Mouse (Mus musculus) embryo, embryonic 10 days (tissue): ENCODE data around the gene Pfas.
A peak's percentile ranks its signal among the peaks of the same experiment; 100 is the strongest.
"Not testable (repeated sequence)": the region's sequence is repeated elsewhere in the genome, so short reads cannot be mapped to it uniquely, and the experiment has no call there.

Experiments
- DNase-seq: peaks from one replicate; pipeline ENCODE4 v3.0.0-alpha.2; 2015; ENCODE audit warnings: low spot score

The Pfas gene

GRCm38 (mm10) chr11:69015644-69016441 lies 7.6 kb upstream of the Pfas start, which contains the start of gene Ctc1:
Gene Ctc1, plus strand, starts transcription at chr11:69015911.
- DNase-seq: peak; percentile 98

DNA sequence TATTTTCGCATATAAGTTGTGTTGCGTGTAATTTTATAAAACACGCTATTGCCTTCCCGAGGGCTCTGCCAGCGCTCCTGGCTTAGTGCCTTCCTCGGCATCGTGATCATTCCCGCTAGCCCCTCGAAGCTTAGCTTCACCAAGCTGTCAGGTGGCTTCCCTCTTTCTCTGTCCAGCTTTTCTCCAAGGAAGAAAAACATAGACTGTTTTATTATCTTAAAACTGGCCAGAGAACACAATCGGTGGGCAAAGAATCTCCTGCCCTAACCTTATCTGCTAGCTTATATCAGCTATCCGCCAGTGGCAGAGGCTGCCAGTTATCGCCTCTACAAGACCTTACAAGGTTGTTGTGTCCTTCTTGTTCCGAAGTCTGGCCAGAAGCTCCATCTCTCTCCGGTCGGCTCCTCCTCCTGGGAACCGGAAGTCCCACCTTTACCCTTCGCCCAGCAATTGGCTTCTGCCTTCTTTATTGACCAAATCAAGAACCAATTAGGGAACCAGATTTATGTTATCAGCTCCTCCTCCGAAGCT lies 3.9 kb upstream of the Pfas start:
- peak; percentile 93 for DNase-seq

GRCm38 (mm10) chr11:69011445-69011844 lies 3.2 kb upstream of the Pfas start:
- DNase-seq: not testable (repeated sequence)

DNA sequence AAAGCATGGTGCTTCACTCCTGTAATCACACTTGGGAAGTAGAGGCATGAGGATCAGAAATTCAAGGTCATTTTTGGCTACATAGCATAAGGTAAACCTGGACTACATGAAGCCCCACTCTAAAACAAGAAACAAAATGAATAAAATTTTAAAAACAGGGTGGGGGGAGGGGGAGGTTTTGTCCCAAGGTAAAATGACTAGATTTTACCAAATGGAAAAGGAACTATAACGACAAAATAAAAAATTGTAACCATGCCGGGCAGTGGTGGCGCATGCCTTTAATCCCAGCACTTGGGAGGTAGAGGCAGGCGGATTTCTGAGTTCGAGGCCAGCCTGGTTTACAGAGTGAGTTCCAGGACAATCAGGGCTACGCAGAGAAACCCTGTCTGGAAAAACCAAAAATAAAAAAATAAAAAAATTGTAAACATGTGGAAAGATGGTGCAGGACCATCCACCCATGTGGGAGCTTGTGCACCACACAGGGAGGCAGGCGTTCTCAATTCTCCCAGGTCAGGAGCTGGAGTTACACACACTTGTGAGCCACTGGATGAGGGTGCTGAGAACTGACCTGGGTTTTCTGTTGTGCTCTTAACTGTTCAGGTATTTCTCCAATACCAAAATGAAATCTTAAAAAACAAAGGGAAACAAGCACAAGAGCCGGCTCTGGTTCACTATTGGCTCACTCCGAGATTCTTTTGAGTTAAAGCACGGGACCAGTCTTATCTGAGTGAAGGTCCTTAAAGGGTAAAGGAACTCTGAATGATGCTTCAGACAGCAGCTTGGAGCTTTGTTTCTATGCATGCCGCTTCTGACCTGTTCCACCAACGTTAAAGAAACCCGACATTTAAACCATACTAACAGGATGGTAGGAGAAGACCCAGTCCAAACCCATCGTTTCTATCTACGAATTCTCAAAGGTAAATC lies 2.4 kb upstream of the Pfas start:
- no peak for DNase-seq

DNA sequence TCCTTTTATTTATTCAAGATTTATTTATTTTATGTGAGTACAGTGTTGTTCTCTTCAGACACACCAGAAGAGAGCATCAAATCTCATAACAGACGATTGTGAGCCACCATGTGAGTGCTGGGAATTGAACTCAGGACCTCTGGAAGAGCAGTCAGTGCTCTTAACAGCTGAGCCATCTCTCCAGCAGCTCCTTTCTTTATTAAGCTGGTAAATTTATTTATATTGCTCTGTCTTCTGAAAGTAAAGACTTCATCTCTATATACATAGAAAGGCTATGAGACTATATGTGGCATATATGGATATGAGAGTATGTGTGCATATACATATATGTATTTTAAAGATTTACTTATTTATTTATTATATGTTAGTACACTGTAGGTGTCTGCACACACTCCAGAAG lies 1.2 kb upstream of the Pfas start:
- no peak for DNase-seq

GRCm38 (mm10) chr11:69006575-69006974 lies 1.7 kb downstream of the Pfas start:
- not testable (repeated sequence) for DNase-seq

GRCm38 (mm10) chr11:69005193-69005592 lies 3.1 kb downstream of the Pfas start:
- no peak for DNase-seq

DNA sequence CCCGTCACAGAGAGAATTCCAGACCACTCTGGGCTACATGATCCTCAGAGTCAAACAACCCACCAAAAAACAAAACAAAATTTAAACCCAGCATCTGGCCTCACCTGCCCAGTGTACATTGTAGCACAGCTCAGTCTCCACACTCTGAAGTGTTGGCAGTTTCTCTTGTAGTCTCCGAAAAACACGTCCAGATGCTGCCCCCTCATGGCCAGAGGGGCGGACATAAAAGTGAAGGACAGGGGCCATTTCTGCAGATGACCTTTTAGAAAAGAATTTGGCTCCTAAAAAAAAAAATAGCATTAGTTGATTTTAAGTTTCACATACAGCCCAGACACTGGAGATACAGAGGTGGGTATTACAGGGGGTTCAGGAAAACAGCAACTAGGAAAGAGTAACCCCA lies 4.7 kb downstream of the Pfas start:
- no peak for DNase-seq

GRCm38 (mm10) chr11:69002782-69003181 lies 5.5 kb downstream of the Pfas start:
- not testable (repeated sequence) for DNase-seq

GRCm38 (mm10) chr11:68997080-68997479 lies 11.2 kb downstream of the Pfas start:
- no peak for DNase-seq

DNA sequence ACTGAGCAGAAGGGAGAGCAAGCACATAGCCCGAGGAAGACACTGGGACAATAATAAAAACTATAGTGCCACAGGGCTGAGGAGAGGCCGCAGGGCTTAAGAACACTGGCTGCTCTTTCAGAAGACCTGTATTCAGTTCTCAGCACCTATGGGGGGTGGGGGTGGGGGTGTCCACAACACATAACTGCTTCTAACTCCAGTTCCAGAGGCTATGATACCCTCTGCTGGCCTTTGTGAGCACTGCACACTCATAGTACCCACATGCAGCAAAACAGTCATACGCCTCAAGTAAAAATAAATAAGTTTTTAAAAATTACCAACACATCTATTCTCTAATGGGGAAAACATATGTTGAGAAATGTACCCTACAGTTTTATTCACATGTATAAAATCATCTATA lies 13.9 kb downstream of the Pfas start:
- DNase-seq: no peak

- DNase-seq: no peak
Measured at GRCm38 (mm10) chr11:68993122-68993521, 15.1 kb downstream of the Pfas start.

DNA sequence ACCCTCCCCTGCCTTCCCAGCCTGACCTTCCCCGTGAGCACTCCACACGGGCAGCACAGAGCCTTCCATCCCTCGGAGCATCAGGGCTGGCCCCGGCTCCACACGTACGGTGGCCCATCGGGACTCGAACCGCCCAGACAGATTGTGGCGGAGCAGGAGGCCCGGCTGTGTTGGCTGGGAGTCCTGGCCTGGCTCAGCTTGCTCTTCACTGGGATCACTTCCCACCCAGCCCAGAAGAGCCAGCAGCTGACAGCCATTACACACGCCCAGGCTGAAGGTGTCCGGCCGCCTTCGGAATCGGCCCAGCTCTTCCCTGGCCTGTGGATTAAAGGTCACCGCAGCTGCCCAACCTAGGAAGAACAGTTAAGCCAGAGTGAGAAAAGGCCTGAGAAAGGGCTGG lies 19.9 kb downstream of the Pfas start:
- DNase-seq: no peak

- DNase-seq: no peak
Measured at GRCm38 (mm10) chr11:68987365-68987882, 20.8 kb downstream of the Pfas start.

- peak; percentile 85 for DNase-seq
Measured at GRCm38 (mm10) chr11:68982639-68983369, 25.5 kb downstream of the Pfas start.

- DNase-seq: no peak
Measured at GRCm38 (mm10) chr11:68980919-68981318, 27.3 kb downstream of the Pfas start.

DNA sequence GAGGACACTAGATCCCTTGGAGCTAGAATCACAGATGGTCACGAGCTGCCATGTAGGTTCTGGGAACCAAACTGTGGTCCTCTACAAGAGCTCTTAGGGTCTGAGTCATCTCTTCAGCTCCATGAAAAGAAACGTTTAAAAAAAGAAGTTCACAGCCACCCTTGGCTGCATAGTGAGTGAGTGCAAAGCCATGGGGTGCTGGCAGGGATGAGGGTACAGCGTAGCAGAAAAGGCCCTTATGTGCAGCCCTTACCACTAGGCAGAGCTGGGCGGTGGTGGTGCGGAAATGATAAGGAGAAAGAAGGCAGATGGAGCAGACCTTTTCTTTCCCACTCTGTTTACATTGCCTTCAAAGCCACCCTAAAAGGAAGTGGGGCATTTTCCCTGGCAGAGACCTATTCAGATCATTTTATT lies 28.9 kb downstream of the Pfas start:
- no peak for DNase-seq

- DNase-seq: no peak
Measured at GRCm38 (mm10) chr11:68975601-68976000, 32.7 kb downstream of the Pfas start.

- no peak for DNase-seq
Measured at GRCm38 (mm10) chr11:68975085-68975484, 33.2 kb downstream of the Pfas start, which contains the start of gene Rangrf. Gene Rangrf, minus strand, starts transcription at chr11:68975185.

DNA sequence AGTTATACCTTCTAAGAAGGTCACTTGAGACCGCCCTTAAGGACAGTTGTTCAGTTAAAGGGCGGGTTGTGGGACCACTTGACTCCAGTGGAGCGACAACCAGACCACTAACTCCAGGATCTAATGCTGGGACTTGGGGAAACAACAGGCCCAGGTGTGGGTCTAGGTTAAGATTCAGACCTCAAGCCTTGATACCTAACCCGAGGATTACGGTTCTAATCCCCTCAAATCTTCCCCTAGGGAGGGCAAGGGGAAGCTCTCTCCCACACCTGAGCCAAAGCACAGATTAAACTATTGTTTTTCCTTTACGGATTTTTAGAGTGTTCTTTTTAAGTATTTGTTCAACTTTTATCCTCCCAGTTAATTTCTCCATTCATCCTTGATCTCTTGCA lies 34.2 kb downstream of the Pfas start:
- DNase-seq: no peak

DNA sequence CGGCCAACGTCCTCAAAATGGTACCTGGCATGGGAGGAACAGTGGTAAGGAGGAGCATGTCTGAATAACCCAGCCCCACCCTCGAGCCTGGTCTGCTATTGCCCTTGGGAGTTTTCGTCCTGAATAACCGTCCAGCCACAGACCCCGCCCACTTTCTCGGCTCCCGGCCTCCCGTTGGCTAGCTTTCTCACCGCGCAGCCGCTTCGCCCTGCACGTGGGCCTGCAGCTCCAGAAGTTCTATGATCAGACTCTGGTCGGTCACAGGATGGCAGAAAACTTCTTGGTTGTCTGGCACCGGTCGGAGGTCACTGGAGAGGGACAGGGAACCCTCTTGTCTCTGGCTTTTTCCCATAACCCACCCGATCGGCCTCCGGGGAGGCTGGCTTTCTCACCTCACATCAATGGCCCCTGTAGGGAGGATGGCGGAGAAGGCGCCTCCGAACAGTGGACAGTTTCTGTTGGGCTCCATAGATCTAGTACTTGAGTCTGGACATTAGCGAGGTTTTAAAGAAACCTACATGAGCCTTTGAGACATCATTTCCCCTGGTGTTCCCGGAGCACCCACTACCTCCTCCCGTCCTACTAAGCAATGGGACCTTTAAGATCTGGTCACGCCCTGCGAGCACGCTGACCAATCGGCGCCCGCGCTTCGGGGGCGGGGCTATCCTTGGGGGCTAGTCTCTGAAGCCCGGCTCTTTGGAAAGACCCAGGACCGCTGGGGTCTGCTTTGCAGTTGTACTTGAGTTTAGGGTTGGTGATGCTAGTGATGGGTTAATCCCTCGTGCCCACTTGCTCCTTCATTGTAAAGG lies 34.8 kb downstream of the Pfas start:
- DNase-seq: peak; percentile 93
